Mouse (Mus musculus): ENCODE measurements at regions not wholly inside any gene's neighbourhood (a gene's known extent, or its start where the extent isn't known, plus 50 kb on each side); places are given as distances from the start of the nearest gene placed in this dataset.

- DNase-seq (ENCODE audit: low spot score in 2 of 2): no peak
Observed at GRCm38 (mm10) chr1:104424796-104425195, 343.5 kb upstream of the Cdh20 start.

DNA sequence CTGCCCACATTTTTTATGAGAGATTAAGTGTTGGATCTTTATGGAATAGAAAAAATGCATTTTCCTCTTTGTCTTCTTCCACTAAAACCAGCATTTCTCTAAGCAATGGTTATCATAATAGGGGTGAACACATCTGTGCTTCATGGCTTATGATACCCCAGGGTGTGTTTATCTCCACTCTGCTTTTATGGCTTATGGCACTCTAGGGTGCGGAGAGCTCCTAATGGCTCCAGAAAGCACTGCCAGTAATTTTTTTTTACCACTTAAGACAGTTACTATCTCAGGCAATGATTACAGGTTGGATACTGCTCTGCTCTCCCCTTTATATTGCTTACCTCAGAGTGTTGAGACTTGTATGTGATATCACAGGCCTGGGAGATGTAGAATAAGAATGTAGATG lies 343.0 kb upstream of the Cdh20 start:
- DNase-seq (ENCODE audit: low spot score in 2 of 2): no peak

DNA sequence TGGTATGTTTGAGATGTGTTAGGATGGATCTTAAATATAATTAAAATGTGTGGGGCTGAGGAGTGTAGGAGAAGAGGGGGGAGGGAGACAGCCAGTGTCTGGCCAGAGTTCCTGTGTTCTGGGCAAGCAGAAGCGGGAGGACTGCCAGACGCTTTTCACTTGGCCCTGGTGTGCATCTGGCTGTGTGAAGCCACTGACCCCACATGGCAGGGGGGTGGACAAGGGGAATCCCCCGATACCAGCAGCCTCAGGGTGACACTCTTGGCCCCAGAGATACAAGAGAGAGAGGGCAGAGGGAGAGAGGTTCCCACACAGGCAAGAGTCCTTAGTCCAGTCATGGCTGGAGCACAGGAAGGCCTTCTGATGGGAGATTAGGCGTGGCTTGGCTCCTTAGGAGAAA lies 318.7 kb upstream of the Cdh20 start:
- no peak for DNase-seq (ENCODE audit: low spot score in 2 of 2)

DNA sequence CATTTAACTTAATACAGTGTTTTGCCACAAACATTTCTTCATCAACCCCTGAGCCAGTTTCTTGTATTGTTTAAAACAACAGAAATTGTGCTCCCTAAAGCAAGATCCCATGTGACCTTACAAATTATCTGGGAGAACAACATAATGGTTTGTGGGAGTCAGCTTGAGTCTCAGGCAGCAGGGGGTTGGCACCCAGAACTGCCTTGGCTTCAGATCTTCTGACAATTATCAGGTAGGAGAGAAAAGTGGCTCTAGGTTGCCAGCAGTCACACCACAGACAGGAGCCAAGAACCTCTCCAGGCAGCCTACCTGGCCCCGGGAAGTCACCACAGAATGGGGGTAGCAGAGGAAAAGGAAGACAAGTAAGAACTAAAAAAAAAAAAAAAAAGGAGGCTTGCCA lies 299.8 kb upstream of the Cdh20 start:
- no peak for DNase-seq (ENCODE audit: low spot score in 2 of 2)

- peak in 1 of 2 experiments; percentile 10 for DNase-seq (ENCODE audit: low spot score in 2 of 2)
Observed at GRCm38 (mm10) chr1:104479757-104480156, 288.6 kb upstream of the Cdh20 start.

All from frontal cortex, postnatal 36 days (tissue).